Mouse (Mus musculus) c-Kit-positive CD71-positive TER-119-negative erythroid progenitor cells, embryonic 14.5 days (primary cell): Measurements from ENCODE around the gene Mgat3.
A peak's percentile ranks its signal among the peaks of the same experiment; 100 is the strongest.

Source experiments
- DNase-seq: peaks from one replicate; pipeline ENCODE4 v3.0.0-alpha.2; 2013; ENCODE audit warnings: low read depth

Gene Mgat3

DNA sequence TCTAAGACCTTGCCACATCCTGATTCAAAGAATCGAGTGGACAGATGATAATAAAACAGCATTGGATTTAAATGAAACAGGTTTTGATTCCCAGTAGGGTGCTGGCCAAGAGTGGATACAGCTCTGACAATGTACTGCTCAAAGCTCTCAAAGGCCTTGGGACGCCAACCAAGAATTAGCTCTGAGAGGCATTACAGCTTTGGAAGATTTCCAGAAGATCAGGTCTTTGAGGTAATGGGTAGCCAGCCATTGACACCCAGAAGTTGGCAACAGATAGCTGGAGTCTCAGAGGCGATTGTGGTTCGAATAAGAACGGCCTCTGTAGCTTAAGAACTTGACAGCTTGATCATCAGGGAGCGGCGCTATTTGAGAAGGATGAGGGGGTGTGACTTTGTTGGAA is 8.0 kb downstream of the Mgat3 start:
- DNase-seq: no peak

GRCm38 (mm10) chr15:80182072-80182700 is 8.7 kb downstream of the Mgat3 start:
- DNase-seq: peak; percentile 33

DNA sequence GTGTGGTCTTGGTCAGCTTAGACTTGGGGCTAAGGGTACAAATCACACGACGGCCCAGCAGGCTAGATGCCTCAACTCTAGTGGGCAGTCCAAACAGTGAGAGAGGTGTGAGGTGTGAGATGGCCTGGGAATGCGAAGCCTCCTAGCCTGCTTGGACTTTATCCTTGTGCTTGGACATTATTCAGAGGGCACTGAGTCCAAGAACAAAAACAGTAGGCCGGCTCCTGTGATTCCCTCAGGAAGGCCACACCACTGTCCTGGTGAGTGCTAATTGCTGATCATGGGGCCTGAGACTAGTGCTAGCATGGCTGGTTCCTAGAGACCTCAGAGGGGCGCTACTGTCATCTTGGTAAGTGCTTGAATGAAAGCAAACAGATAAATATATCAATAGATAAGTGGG is 15.4 kb downstream of the Mgat3 start:
- no peak for DNase-seq

DNA sequence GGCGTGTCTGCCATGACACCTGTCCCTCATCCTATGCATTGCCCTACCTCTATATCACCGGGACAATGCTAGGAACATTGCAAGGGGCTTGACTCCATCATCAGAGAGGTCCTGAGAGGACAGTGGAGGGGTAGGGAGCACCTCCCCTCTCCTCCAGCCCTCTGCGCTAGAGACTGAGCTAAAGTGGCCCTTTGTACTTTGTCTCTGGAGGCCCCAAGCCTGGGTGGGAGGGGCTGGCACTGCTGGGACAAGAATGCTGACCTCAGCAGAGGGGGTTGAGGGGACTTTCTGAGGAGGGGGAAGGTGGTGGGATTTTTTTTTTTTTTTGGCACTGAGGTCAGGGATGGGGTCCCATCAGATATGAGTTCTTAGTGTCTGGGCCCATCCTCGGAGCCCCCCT is 16.6 kb downstream of the Mgat3 start:
- DNase-seq: no peak

DNA sequence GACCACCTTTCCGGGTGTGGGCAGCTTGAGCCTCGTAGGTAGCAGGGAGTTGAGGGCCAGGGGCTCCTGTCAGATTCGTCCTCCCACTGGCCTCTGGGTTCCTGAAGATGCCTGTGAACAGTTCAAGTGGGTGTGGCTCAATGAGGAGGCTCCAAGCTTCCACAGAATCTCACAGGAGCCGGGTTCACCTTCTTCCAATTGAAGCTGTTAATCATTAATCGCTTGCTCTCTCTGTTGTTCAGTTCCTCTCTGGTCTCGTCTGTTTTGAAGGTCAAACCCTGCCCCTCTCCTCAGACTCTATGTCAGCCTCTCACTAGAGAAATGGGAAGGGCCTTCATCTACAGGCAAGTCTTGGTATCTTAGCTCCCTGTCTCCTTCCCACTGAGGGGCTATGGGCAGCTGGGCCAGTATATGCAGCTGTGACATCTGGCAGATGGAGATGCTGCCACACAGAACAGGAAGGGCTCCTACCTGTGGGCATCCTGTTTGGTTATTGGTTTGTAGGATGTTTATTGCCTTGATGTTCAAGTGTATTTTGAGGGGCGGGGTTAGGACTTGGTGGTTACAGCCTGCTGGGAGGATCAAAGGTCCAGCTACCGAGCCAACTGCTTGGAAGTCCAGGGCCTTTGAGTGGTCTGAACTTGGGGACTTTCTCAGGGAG is 18.2 kb downstream of the Mgat3 start:
- no peak for DNase-seq

- no peak for DNase-seq
Measured at GRCm38 (mm10) chr15:80192246-80192585, 18.7 kb downstream of the Mgat3 start.

DNA sequence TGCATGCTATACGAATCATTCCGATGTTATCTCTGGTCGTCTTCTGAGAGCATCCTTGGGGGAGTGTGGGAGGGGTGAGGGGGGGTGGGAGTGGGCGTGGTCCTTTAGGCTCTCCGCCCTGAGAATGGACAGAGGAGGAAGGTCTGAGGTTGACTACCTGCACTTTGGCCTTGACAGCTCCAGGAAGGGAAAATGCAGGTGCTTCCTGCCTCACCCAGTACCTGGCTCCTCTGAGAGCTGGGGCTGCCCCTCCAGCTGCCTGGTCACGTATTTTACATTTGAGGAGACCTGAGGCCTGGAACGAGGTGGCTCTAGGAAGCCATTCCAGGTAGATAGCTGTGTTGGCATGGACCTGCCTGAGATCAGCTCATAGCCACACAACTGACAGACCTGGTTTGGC is 19.3 kb downstream of the Mgat3 start:
- no peak for DNase-seq

DNA sequence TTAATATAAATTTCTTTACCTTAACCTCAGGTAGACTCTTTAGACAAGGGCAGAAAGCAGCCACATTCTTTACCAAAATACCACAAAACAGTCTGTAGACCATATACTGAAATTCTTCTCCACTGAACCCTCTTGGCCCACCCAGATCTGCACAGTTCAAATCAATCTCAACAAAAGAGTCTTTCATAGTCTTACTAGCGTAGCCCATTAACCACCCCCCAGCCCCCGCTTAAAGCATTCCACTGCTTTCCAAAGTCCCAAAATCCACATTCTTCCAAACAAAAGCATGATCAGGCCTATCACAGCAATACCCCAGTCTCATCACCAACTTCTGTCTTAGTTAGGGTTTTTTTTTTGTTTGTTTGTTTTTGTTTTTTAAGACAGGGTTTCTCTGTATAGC is 26.0 kb downstream of the Mgat3 start:
- DNase-seq: no peak

DNA sequence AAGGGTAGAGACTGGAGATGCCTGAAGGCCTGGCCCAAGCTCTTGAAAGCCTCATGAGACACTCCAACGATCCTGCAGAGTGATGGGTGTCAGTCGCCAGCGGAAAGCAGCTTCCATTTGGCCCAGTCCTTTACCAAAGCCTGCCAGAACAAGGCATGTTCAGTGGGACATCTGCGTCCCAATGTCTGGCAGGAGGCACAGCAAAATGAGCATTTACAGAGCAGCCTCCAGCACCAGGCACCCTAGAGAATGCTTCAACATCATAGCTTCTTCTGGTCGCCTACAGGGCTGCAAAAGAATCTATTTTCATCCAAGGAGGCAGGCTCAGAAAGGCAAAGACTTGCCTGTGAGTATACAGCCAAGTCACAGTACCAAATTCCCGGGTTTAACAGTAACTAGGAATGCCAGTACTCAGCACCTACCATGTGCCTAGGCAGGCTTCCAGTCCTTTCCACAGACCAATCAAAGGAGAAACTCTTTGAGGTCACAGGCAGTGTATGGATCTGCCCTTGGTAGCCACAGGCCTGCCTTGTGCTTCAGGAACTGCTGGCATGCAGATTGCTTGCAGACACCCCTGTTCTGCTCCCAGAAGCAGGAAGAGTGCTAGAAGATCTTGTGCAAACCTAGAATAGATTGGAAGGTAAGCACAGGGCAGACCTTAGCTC is 28.7 kb downstream of the Mgat3 start:
- DNase-seq: no peak

DNA sequence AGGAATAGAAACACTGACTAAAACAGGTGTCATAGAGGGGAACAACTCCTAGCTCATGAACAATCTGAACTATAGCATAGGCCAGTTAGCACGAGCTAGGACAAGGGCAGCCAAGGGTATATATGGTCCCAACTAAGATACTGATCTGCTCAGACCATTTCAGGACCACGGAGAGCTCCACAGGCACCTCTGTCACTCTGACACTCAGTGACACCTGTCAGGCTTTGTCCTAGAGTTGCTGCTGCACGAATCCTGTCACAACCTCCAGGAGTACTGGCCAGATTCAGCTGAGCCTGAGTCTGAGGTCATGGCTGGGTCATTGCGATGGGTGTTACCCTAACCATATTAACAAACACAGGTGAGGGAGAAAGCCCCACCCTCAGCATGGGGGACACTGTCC is 29.9 kb downstream of the Mgat3 start:
- DNase-seq: peak; percentile 45

DNA sequence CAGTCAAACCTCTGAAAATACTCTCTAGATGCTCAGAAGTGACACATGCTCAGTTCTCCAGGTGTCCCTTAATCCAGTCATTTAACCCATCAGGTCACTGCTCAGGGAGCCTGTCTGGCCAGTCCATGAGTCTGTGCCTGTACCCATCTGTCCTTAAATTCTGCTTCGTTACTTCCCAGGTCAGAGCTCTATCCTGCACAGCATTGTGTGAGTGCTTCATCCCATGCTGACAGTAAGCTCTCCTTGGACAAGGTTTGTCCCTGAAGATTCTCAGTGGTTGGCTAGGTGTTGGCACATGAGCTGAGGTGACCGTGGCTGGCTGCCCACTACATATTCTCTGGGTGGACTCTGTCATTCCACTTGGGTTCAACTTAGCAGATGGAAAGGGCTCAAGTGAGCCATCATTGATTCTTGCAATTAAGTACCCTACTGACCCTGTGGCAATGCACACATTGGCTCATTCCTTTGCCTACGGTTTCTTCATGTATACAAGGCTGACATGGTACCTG is 32.6 kb downstream of the Mgat3 start:
- DNase-seq: no peak

- no peak for DNase-seq
Measured at GRCm38 (mm10) chr15:80208446-80208845, 34.9 kb downstream of the Mgat3 start.

GRCm38 (mm10) chr15:80213688-80214087 is 40.2 kb downstream of the Mgat3 start:
- no peak for DNase-seq

GRCm38 (mm10) chr15:80215716-80216479 is 42.4 kb downstream of the Mgat3 start:
- DNase-seq: no peak

GRCm38 (mm10) chr15:80216480-80216820 is 42.9 kb downstream of the Mgat3 start:
- no peak for DNase-seq

GRCm38 (mm10) chr15:80217476-80217875 is 44.0 kb downstream of the Mgat3 start:
- DNase-seq: no peak

GRCm38 (mm10) chr15:80219211-80219610 is 45.7 kb downstream of the Mgat3 start:
- no peak for DNase-seq

GRCm38 (mm10) chr15:80219705-80220657 is 46.5 kb downstream of the Mgat3 start:
- no peak for DNase-seq

GRCm38 (mm10) chr15:80221031-80221430 is 47.5 kb downstream of the Mgat3 start:
- no peak for DNase-seq

GRCm38 (mm10) chr15:80223751-80224150 is 50.2 kb downstream of the Mgat3 start:
- no peak for DNase-seq

GRCm38 (mm10) chr15:80225208-80225607 is 51.7 kb downstream of the Mgat3 start:
- DNase-seq: peak; percentile 80

DNA sequence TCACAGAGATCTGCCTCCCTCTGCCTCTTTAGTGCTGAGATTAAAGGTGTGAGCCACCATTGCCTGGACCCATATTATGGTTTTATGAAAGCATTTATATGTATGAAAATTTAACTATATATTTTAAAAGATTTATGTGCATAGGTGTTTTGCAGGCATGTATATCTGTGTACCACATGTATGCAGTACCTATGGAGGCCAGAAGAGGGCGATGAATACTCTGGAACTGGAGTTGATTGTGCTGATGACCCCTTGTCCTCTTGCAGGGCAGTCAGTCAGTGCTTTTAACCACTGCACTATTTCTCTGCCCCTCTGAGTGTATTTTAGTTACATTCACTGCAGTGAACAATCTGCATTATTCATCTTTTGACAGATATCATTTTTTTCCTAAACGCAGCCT is 52.3 kb downstream of the Mgat3 start:
- DNase-seq: peak; percentile 70
